Mouse (Mus musculus): ENCODE results near the gene Qrich1.

GRCm38 (mm10) chr9:108523341-108523740 is 6.7 kb downstream of the Qrich1 start:
- TF ChIP-seq CTCF (conservative IDR thresholded peaks at IDR 0.05; ENCODE audit: low read length), result no peak
- no peak for TF ChIP-seq POU5F1 (IDR thresholded peaks at IDR 0.05; ENCODE audit: borderline replicate concordance, low read length)
